Mouse (Mus musculus) left cerebral cortex, adult 18-20 months (tissue): ENCODE measurements around the gene B020031M17Rik. TPM values are rescaled to one million over a fixed set of nuclear protein-coding genes. Genes with fewer than 3 reads are reported as not detected.

Experiments used
- total RNA-seq, 2 experiments: library from RNA; stranded (reverse); gene quantifications; 2 replicates each; pipeline ENCODE4 v1.2.3; 2021

The B020031M17Rik gene
- total RNA-seq, 2 experiments from 2014 or later = not detected

Other genes with a start within 250 kb of the B020031M17Rik start
- 10 to 100 TPM; 13.8 to 14.0 TPM for gene Nim1k, start 194.9 kb downstream of the B020031M17Rik start, total RNA-seq
- 10 to 100 TPM; 45.5 to 45.6 TPM for gene Zfp131, start 159.9 kb downstream of the B020031M17Rik start, total RNA-seq
- gene AF067063, start 120.6 kb downstream of the B020031M17Rik start, total RNA-seq = not detected
- not detected for gene D13Ertd608e, start 114.8 kb downstream of the B020031M17Rik start, total RNA-seq
- gene Tcstv1, start 56.0 kb downstream of the B020031M17Rik start, total RNA-seq = not detected
- not detected for gene Gm21761, start 21.5 kb downstream of the B020031M17Rik start, total RNA-seq
- not detected for gene Gm36079, start 76.2 kb upstream of the B020031M17Rik start, total RNA-seq
- under 1 TPM; 0.19 to 0.33 TPM for gene Gm21188, start 101.4 kb upstream of the B020031M17Rik start, total RNA-seq
- not detected for gene Gm20767, start 189.4 kb upstream of the B020031M17Rik start, total RNA-seq
- gene Gm21818, start 221.6 kb upstream of the B020031M17Rik start, total RNA-seq = not detected